Mouse (Mus musculus): ENCODE measurements at regions not wholly inside any gene's neighbourhood (a gene's known extent, or its start where the extent isn't known, plus 50 kb on each side); places are given as distances from the start of the nearest gene placed in this dataset.

- TF ChIP-seq POLR2A (IDR thresholded peaks at IDR 0.05; ENCODE audit: control insufficient read depth, extremely low read depth, insufficient read depth, low read length, poor library complexity), result no peak
- TF ChIP-seq CTCF (IDR thresholded peaks at IDR 0.05; ENCODE audit: borderline replicate concordance, control insufficient read depth, extremely low read depth, insufficient read depth, low read length, poor library complexity), result no peak
Measured at GRCm38 (mm10) chr7:83211611-83212010, 344.5 kb downstream of the Mex3b start.
